Mouse (Mus musculus): ENCODE results near the gene Mcm3ap.

The Mcm3ap gene

DNA sequence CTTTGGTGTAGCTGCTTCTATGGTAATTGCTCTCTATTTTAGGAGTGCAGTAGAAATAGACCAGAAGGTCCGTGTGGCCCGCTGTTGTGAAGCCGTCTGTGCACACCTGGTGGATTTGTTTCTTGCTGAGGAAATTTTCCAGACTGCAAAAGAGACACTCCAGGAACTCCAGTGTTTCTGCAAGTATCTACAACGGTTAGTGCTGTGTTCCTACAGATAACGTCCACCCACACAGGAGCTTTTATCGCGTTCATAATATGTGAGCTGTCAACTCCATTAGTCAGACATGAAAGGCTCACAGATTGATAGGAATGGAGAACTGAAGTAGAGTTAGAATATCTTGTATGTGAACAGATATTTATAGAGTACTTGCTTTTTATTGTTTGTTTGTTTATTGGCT lies 27.6 kb downstream of the Mcm3ap start:
- DNase-seq: no peak

GRCm38 (mm10) chr10:76497522-76497921 lies 28.8 kb downstream of the Mcm3ap start:
- peak; percentile 61 for DNase-seq

DNA sequence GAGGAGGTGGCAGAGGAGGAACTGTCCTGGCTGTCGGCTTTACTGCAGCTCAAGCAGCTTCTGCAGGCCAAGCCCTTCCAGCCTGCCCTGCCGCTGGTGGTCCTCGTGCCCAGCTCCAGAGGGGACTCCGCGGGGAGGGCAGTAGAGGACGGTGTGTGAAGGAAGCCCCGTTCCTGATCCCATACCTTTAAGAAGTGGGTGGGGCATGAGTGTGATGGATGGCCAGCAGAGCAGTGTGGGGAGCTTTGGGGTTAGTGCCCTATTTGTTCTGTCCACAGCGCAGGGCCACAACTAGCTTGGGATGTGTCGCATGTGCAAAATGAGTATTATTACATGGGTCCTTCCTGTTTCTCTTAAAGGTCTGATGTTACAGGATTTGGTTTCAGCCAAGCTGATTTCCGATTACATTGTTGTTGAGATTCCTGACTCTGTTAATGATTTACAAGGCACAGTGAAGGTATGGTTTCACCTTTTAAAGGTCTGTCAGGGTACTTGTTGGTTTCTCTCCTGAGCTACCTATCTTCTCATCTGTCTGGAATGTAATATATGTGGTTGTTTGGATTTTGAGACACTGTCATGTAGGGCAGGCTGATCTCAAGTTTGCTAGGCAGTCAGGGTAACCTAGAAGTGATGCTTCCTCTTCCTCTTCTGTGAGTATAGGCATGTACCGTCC lies 35.7 kb downstream of the Mcm3ap start:
- no peak for DNase-seq

- no peak for DNase-seq
Observed at GRCm38 (mm10) chr10:76505865-76506264, 37.1 kb downstream of the Mcm3ap start.

DNA sequence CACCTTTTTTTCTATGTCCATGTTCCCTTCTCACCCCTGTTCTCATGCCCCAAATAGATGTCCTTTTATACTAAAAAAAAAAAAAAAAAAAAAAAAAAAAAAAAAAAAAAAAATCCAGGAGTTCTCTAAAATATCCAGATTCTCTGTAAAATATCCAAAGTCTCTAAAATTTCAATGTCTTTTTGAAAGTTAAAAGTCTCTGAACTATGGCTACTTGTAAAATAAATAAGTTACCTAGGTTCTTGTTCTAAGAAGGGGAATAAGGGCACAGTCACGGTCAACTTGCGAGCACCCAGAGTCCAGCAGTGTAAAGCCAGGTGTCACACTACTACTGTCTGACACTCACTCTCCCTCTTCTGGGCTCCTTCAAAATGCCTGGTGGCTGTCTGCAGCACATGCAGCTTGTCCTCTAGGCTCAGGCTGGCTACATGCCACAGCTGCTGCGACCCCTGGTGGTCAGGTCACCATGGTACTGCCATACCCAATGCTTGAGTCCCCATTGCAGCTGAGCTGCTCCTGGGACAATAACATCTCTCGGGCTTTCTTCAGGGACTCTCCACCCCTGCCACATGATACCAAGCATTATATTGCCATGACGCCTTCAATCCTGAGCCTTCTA lies 44.3 kb downstream of the Mcm3ap start:
- peak; percentile 94 for DNase-seq

GRCm38 (mm10) chr10:76530922-76531321 lies 62.2 kb downstream of the Mcm3ap start:
- DNase-seq: no peak

DNA sequence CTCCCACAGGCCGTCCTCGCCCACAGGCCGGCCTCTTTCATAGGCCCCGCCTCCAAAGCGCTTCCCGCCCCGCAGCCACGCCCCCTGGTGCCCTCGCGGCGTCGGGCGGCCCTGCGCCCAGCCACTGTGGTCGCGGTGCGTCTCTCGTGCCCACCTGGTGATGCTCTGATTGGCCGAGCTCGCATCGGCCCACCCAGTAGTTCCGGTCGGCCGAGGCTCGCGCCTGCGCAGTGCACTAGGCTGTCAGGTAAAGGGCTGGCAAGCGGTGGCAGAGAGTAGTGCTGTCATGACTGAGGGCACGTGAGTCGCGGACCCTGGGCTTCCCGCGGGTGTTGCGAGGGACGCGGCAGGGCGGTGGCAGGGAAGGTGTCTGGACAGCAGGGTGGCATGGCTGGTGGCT lies 62.6 kb downstream of the Mcm3ap start, which contains the start of gene Lss:
Lss (plus strand) TSS at position 214 of the 400 bp plus-strand sequence.
- DNase-seq: peak; percentile 100

GRCm38 (mm10) chr10:76531828-76532227 lies 63.1 kb downstream of the Mcm3ap start:
- no peak for DNase-seq

DNA sequence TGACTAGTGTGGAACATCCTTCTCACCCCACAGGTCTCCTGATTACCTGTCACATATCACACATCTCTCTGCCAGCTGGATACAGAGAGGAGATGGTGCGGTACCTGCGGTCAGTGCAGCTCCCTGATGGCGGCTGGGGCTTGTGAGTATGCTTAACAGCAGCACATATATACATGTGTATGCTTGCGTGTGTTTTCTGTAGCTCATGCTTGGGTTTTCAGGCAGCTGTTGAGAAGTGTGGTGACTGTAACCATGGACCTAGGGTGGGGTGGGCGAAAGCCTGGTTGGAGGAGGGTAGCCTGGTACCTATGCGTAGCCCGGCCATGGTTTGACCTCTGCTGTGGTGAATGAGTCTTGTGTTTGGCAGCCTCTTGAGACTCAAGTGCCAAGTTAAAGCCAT lies 66.8 kb downstream of the Mcm3ap start:
- peak; percentile 83 for DNase-seq

DNA sequence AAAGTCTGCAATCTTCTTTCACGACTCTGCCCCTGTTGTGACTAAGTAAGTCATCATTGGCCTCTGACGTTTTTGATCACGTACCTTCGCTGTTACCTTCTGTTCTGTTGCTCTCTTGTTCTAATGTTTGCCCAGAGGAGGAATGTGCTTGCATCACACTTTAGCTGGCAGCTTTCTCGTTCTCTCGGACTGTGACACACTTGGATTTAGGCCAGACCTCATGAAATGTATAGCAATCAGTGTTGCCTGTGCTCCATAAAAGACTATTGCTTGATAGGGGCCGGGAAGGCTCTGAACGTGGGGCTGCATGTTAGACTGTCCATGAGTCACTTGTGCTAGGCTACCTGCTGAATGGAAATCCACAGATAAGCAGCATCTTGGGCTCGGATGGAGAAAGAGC lies 68.9 kb downstream of the Mcm3ap start:
- DNase-seq: no peak

DNA sequence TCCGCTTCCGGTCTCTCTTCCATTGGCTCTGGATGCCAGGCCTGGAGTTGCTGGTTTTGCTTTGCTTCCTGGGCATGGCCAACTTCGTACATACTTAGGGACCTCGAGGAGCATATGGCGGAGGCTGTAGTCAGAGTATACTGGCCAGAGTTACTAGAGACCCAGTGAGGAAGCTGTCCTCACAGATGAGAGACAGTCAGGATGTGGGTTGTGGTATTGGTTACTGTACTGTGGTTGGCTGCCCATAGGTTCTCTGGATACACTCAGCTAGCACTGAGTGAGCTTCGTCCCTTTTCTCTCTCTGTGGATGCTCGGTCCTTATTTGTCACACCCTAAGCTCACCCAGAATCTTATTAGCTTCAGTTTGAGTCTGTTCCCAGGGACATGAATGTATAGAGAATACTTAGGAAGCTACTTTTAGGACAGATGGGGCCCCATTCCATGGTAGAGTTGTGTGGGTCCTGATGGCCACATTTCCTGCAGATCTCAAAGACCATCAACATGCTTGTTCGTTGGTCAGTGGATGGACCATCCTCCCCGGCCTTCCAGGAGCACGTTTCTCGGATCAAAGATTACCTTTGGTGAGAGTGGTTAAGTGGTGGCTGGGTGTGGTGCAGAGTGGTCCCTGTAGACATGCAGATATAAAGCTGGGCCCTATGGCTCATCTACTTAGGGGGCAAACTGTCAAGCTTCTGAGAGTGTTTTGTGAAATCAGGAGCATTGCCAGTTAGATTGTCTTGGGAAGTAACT lies 72.8 kb downstream of the Mcm3ap start:
- DNase-seq: peak; percentile 68

- DNase-seq: peak; percentile 83
Observed at GRCm38 (mm10) chr10:76542636-76543375, 74.1 kb downstream of the Mcm3ap start.

GRCm38 (mm10) chr10:76546566-76546965 lies 77.8 kb downstream of the Mcm3ap start:
- peak; percentile 40 for DNase-seq

- DNase-seq: peak; percentile 72
Observed at GRCm38 (mm10) chr10:76548218-76548617, 79.5 kb downstream of the Mcm3ap start.

GRCm38 (mm10) chr10:76550458-76550857 lies 81.7 kb downstream of the Mcm3ap start:
- DNase-seq: peak; percentile 88

DNA sequence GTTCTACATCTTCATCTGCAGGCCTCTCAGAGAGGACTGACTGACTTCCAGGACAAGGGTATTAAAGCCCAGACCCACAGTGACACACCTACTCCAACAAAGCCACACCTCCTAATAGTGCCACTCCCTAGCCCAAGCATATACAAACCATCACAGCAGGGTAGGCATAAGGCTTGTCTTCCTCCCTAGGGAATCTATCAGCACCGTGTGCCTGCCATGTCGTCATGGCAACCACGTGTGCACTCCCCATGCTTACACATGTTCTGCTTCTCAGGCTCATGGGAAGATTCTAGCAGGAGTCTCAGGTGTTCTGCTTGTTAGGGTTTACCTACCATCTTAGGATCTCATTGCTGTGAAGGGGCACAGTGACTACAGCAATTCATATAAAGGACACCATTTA lies 82.8 kb downstream of the Mcm3ap start:
- no peak for DNase-seq

- no peak for DNase-seq
Observed at GRCm38 (mm10) chr10:76554061-76554460, 85.3 kb downstream of the Mcm3ap start.

DNA sequence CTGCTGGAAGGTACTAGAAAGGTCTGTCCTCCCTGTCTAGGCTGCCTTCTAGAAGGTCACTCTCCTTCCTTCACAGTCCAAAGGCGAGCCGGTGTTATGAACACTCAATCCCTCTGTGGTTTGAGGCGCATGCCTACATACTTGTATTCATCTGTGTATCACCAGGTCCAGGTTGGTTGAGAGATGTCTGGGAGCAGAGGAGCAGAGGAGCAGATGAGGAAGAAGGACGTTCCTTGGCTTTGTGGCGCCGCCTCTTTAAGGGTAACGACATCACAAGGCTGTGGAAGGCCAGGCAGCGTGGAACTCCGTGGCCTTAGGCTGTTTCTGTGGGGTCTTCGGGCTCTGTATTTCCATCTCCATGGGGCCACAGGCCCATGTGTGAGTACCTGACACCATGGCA lies 93.2 kb downstream of the Mcm3ap start, which contains the start of gene Spatc1l:
Spatc1l (plus strand) TSS at position 301 of the 400 bp plus-strand sequence.
- no peak for DNase-seq
